Mouse (Mus musculus) kidney, postnatal 0 days (tissue): ENCODE measurements at regions not wholly inside any gene's neighbourhood (a gene's known extent, or its start where the extent isn't known, plus 50 kb on each side); places are given as distances from the start of the nearest gene placed in this dataset.
"Not testable (repeated sequence)": the region's sequence is repeated elsewhere in the genome, so short reads cannot be mapped to it uniquely, and the experiment has no call there.

ENCODE experiments used
- ATAC-seq: fragments of 200-750 bp; cut with Nextera tagmentation; replicated peaks from 2 replicates; pipeline ENCODE4 v1.8.0; 2017; ENCODE audit warnings: low read depth, moderate number of reproducible peaks, moderate TSS enrichment, moderate library complexity; ENCODE audit not compliant: low FRiP score
- DNase-seq: peaks from one replicate; pipeline ENCODE4 v3.0.0-alpha.2; 2016; ENCODE audit warnings: low spot score
- H3K27ac ChIP-seq: fragments of 300-500 bp; sonication (generic); 2 replicates; pipeline ENCODE4 v1.5.1; 2014; ENCODE audit warnings: mild to moderate bottlenecking
- H3K27me3 ChIP-seq: fragments of 300-500 bp; sonication (generic); 2 replicates; pipeline ENCODE4 v1.6.1; 2014; ENCODE audit warnings: low read length, mixed read lengths; ENCODE audit not compliant: insufficient read depth
- H3K36me3 ChIP-seq: fragments of 300-500 bp; sonication (generic); 2 replicates; pipeline ENCODE4 v1.6.1; 2014; ENCODE audit warnings: low read length, mixed read lengths; ENCODE audit not compliant: insufficient read depth
- H3K4me1 ChIP-seq: fragments of 300-500 bp; sonication (generic); replicated peaks from 2 replicates; pipeline ENCODE4 v1.6.1; 2014; ENCODE audit warnings: antibody characterized with exemption, low read length, mixed read lengths; ENCODE audit not compliant: insufficient read depth
- H3K4me2 ChIP-seq: fragments of 300-500 bp; sonication (generic); 2 replicates; pipeline ENCODE4 v1.6.1; 2014; ENCODE audit warnings: mild to moderate bottlenecking, low read length, moderate library complexity, mixed read lengths
- H3K4me3 ChIP-seq: fragments of 300-500 bp; sonication (generic); replicated peaks from 2 replicates; pipeline ENCODE4 v1.5.1; 2014; ENCODE audit warnings: low read depth, low read length
- H3K9ac ChIP-seq: fragments of 300-500 bp; sonication (generic); 2 replicates; pipeline ENCODE4 v1.6.1; 2014; ENCODE audit warnings: low read depth, low read length
- H3K9me3 ChIP-seq: fragments of 300-500 bp; sonication (generic); replicated peaks from 2 replicates; pipeline ENCODE4 v1.6.1; 2016; ENCODE audit warnings: low read length, inconsistent platforms, mixed read lengths
- CTCF ChIP-seq: IDR thresholded peaks from 2 replicates; pipeline ENCODE4 v1.5.1; 2016; ENCODE audit warnings: antibody characterized with exemption, low read depth, mild to moderate bottlenecking, moderate library complexity
- WGBS: fragments of 180-500 bp; shearing (Covaris S2); extraction: QIAGEN DNeasy Blood & Tissue Kit; methylation state at CpG from one replicate; pipeline ENCODE4 v1.1.7; 2014; 5-methylcytosine and 5-hydroxymethylcytosine counted together

DNA sequence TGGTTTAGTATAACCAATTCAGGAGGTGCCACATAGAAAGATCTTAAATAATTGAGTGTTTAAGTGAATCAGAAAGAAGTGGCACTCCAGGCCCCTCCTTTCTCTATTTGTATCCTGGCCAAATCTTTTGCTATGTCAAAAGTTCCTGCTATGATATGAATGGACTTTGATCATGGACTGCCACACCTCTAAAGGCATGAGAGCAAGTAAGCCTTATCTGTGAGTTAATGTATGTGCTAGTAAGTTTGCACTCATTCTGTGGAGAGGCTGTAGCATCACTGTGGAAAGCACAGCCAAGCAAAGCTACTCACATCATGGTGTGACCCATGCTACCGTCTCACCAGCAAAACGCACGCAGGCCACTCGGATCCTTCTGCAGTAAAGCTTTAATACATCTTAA lies 140.2 kb downstream of the Jrkl start:
- Histone ChIP-seq H3K36me3 (no peaks in the 10 kb centered on the region), H3K27ac (no peak overlapping the region), H3K27me3 (no peaks in the 10 kb centered on the region), H3K4me1 (no peaks in the 10 kb centered on the region), H3K9me3 (no peaks in the 10 kb centered on the region), H3K4me2 (no peak overlapping the region), H3K4me3 (no peak overlapping the region), H3K9ac (no peak overlapping the region)
- no peak for TF ChIP-seq CTCF
- no peak for DNase-seq
- no peak for ATAC-seq
- WGBS, result 93% methylated on average over 4 of the region's 4 CpGs

DNA sequence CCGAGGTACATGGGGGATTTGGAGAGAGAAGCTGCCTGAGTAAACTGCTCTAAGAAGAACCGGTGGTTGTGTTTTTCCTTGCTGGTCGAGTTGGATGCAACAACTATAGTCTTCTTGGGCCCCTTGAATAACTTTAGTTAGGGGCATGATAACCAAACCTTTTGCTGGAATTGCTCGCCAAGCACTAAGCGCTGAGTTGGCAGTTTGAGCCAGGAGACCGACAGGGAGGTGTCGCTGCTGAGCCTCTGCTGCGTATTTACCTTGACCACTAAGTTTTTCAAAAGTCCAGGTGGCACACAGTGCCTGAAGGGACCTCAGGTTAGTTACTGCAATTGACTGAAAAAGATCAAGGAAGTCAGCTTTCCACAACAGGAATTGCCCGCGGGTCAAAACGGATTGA lies 162.0 kb downstream of the Jrkl start:
- no peak overlapping the region for H3K4me2 ChIP-seq
- H3K9ac ChIP-seq, result no peak overlapping the region
- no peaks in the 10 kb centered on the region for H3K27me3 ChIP-seq
- no peaks in the 10 kb centered on the region for H3K4me1 ChIP-seq
- 89% methylated on average over 11 of the region's 11 CpGs for WGBS
- H3K27ac ChIP-seq, result no peak overlapping the region
- DNase-seq (no peak), ATAC-seq (no peak)
- no peaks in the 10 kb centered on the region for H3K36me3 ChIP-seq
- H3K9me3 ChIP-seq, result no peaks in the 10 kb centered on the region
- no peak overlapping the region for H3K4me3 ChIP-seq
- TF ChIP-seq CTCF, result no peak

DNA sequence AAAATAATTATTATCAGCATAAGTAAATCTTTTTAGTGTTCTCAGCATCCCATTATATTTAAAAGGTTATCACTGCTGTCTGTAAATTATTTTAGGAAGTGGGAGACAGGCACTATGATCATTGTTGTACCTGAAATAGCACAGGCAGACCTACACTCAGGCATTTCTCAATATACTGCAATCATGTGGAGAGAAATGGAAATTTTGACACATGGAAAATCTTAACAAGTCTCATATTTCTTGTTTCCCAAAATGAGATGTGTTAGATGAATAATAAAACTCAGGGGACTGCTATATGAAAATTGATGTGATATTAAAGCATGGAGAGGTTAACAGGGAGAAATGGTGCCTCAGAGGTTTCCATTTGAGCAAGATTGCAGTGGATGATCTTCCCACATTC lies 196.6 kb downstream of the Jrkl start:
- no peak overlapping the region for H3K4me3 ChIP-seq
- H3K36me3 ChIP-seq, result no peaks in the 10 kb centered on the region
- DNase-seq (no peak), ATAC-seq (no peak)
- no peaks in the 10 kb centered on the region for H3K9me3 ChIP-seq
- no peak for TF ChIP-seq CTCF
- H3K27ac ChIP-seq, result no peak overlapping the region
- H3K9ac ChIP-seq, result no peak overlapping the region
- no peaks in the 10 kb centered on the region for H3K4me1 ChIP-seq
- H3K4me2 ChIP-seq, result no peak overlapping the region
- no peaks in the 10 kb centered on the region for H3K27me3 ChIP-seq

DNA sequence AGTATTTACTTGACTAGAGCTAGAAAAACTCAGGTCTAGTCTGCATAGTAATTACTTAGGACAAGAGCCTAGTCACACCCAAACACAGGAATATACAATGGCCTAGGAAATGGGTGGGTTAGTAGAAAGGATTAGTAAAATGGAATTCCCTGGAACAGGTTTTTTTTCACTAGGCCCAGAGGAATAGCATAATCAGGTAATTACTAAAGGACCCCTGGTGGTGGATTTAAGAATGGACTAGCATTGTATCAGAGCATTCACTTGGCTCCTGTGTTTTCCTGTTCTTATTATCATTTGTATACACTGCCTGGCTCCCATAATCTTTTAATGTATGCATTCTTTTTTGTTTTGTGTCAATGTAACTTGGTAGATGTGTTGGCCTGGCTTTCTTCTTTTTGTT lies 226.6 kb downstream of the Jrkl start:
- Histone ChIP-seq H3K4me1 (no peaks in the 10 kb centered on the region), H3K27me3 (no peaks in the 10 kb centered on the region), H3K4me3 (no peak overlapping the region), H3K36me3 (no peaks in the 10 kb centered on the region), H3K9me3 (no peaks in the 10 kb centered on the region), H3K4me2 (no peak overlapping the region), H3K27ac (no peak overlapping the region), H3K9ac (no peak overlapping the region)
- ATAC-seq, result no peak
- DNase-seq, result no peak
- 0 out of 2 replicates have a peak, but pooled peaks have one; percentile 7 for TF ChIP-seq CTCF

DNA sequence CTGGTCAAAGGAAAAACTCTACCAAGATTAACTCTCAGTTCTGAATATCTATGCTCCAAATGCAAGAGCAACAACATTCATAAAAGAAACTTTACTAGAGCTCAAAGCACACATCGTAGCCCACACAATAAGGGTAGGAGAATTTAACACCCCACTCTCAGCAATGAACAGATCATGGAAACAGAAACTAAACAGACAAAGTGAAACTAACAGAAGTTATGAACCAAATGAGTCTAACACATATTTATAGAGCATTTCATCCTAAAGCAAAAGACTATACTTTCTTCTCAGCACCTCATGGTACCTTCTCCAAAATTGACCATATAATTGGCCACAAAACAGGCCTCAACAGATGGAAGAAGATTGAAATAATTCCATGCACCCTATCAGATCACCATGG lies 262.4 kb downstream of the Jrkl start:
- H3K9ac ChIP-seq, H3K27me3 ChIP-seq, H3K4me3 ChIP-seq, H3K27ac ChIP-seq, ATAC-seq, H3K36me3 ChIP-seq, H3K4me2 ChIP-seq, DNase-seq, H3K4me1 ChIP-seq, H3K9me3 ChIP-seq: not testable (repeated sequence)
- 94% methylated on average over 1 of the region's 1 CpGs for WGBS

DNA sequence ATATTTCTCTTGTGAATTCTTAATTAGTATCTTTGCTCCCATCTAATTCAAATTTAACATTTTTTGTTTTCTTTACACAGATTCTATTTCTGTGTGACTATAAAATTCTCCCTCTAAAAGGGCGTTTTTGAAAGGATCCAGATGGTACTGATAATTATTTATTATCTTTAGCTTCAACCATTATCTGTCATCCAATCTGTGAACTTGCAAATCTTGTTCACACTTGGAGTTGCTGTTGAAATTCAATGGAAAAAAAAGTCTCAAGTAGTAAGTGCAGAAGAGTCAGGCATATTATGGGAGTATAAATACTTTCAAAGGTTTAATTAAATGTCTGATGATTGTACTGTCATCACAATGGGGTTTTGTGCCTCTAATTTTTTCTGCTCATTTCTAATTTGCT lies 272.6 kb downstream of the Jrkl start:
- TF ChIP-seq CTCF, result no peak
- DNase-seq, result no peak
- Histone ChIP-seq H3K4me1 (no peaks in the 10 kb centered on the region), H3K4me2 (no peak overlapping the region), H3K27ac (no peak overlapping the region), H3K36me3 (no peaks in the 10 kb centered on the region), H3K27me3 (no peaks in the 10 kb centered on the region), H3K9ac (no peak overlapping the region), H3K9me3 (no peaks in the 10 kb centered on the region), H3K4me3 (no peak overlapping the region)
- no peak for ATAC-seq
- WGBS, result 22% methylated on average over 1 of the region's 1 CpGs

DNA sequence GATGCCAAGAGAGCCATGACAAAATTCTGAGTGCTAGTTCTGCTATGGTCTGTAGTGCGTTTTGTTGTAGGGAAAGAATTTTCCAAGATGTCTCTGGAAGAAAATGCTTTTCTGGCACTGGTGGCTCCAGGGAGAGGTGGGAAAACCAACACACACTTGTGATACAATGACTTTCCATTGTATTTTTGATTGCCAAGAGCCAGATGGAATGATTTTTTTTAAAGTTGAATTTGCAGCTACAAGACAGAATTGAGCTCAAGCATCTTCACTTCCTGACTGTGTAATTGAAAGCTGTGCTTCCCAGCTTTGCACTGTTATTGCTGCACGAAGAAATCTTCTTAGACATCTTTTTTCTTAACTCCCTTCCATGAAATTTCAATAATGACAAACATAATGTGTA lies 285.3 kb downstream of the Jrkl start:
- ATAC-seq (no peak), DNase-seq (no peak)
- H3K9ac ChIP-seq, result no peak overlapping the region
- no peak for TF ChIP-seq CTCF
- H3K4me2 ChIP-seq, result no peak overlapping the region
- no peaks in the 10 kb centered on the region for H3K27me3 ChIP-seq
- H3K36me3 ChIP-seq, result no peaks in the 10 kb centered on the region
- H3K4me1 ChIP-seq, result no peaks in the 10 kb centered on the region
- 81% methylated on average over 2 of the region's 2 CpGs for WGBS
- H3K27ac ChIP-seq, result no peak overlapping the region
- no peaks in the 10 kb centered on the region for H3K9me3 ChIP-seq
- H3K4me3 ChIP-seq, result no peak overlapping the region
